Mouse (Mus musculus) G1E (cell line): ENCODE data around the gene Polg2.

Experiments
- CTCF ChIP-seq: IDR thresholded peaks from 2 replicates; pipeline ENCODE4 v1.5.1; 2012; ENCODE audit warnings: low read depth, low read length, inconsistent platforms, mixed read lengths
- GATA1 ChIP-seq: IDR thresholded peaks from 2 replicates; pipeline ENCODE4 v1.6.1; 2012; ENCODE audit warnings: borderline replicate concordance, low read length, inconsistent platforms, mixed read lengths
- POLR2AphosphoS5 ChIP-seq: IDR thresholded peaks from 2 replicates; pipeline ENCODE4 v1.6.1; 2012; ENCODE audit warnings: low read depth, low read length, inconsistent platforms; ENCODE audit not compliant: insufficient replicate concordance
- TAL1 ChIP-seq: conservative IDR thresholded peaks from 2 replicates; pipeline ENCODE4 v1.6.1; 2012; ENCODE audit warnings: low read depth, low read length, inconsistent platforms, mixed read lengths

DNA sequence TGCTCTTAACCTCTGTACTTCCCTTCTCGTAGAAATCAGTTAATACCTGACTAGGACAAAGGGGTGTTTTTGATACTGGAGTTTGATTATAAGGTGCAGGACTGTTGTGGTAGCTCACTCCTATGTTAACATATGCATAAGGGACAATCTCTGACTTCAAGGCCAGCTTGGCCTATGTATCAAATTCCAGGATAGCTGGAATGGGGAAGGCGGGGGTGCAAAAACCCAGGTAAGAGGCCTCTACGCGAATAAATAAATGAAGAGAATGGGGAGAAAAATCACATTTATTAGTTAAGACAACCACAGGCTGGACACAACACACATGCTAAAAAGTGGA lies 720 bp upstream of the Polg2 start:
- TF ChIP-seq CTCF (no peak), TAL1 (no peak), GATA1 (no peak), POLR2AphosphoS5 (no peak)
